Mouse (Mus musculus): ENCODE measurements around the gene Mab21l1. TPM values are rescaled to one million over a fixed set of nuclear protein-coding genes. Genes with fewer than 3 reads are reported as not detected.

Mab21l1 gene
- polyA plus RNA-seq, 1 experiment, result not detected

DNA sequence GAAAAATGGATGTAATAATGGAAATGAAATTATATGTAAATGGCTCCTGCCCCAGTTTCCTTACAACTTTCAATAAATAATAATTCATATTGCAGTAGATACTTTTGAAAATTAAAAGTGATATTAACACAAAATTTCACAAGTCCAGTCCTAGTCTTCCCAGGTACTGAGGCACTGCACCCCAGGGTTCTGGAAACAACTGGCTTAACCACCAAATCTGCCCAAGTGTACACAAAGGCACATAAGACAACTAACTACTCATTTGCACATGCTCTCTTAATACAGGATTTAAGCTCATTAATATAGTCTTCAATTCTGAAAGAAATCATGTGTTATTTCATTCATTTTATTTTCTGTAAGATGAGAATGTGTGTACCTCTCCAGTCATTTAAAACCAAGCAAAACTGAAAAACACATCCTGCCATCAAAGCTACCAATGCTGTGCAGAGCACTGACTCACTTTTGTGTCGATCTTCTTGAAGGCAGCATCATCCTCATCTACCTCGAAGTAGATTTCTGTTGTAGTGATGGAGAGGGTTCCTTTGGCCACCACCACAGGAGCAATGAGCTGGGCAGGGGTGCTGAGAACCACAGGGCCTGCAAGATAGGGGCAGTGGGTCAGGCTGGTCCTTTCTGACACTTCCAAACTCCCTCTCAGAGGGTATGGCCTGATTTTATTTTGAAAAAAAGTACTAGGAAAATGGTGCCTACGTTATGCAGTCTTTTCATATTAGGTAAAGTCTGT lies 3.8 kb downstream of the Mab21l1 start:
- H3K4me1 ChIP-seq (ENCODE audit: control insufficient read depth, insufficient read depth, low read length), result 0 out of 2 replicates have a peak, but pooled peaks cover 4% of the 10 kb centered on the region
- no peak overlapping the region for H3K27ac ChIP-seq (ENCODE audit: insufficient read depth, low read depth, low read length)
- TF ChIP-seq POLR2A (IDR thresholded peaks at IDR 0.05; ENCODE audit: borderline replicate concordance, low read depth, low read length) (no peak), CTCF (IDR thresholded peaks at IDR 0.05; ENCODE audit: low read depth, low read length) (no peak)
- no peak overlapping the region for H3K4me3 ChIP-seq (ENCODE audit: insufficient read depth, low read length)

DNA sequence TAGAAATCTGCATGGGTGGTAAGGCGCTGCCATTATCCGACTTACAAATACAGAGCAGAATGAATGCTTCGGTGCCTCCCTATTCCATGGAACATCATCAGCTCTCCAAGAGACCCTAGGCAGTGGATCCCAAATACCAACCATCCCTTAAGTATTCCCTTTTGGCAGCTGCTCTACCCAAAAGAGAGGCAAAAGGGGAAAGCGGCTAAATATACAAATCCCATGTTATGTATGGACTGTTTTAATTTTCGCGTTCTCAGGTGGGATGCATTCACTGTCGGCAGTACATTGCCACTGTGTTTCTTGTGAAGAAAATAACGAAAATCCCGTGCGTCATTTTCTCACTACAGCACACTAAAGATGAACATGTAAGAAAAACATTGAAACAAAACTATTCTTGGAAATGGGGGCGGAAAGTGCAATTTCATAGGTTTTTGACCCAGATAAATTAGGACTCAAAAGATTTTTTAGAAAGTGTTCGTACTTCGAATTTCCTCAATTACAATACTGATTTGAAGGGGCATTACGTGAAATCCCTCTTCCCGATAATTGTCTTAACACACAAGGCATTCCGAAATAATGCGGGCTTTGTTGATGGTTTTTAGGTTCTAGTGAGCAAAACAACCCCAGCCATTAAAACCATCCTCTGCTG lies 4.7 kb downstream of the Mab21l1 start:
- 0 out of 2 replicates have a peak, but pooled peaks cover 4% of the 10 kb centered on the region for H3K4me1 ChIP-seq (ENCODE audit: control insufficient read depth, insufficient read depth, low read length)
- TF ChIP-seq CTCF (IDR thresholded peaks at IDR 0.05; ENCODE audit: low read depth, low read length), result no peak
- TF ChIP-seq POLR2A (IDR thresholded peaks at IDR 0.05; ENCODE audit: borderline replicate concordance, low read depth, low read length), result no peak
- no peak overlapping the region for H3K27ac ChIP-seq (ENCODE audit: insufficient read depth, low read depth, low read length)
- H3K4me3 ChIP-seq (ENCODE audit: insufficient read depth, low read length), result peak overlapping the region; percentile 53

DNA sequence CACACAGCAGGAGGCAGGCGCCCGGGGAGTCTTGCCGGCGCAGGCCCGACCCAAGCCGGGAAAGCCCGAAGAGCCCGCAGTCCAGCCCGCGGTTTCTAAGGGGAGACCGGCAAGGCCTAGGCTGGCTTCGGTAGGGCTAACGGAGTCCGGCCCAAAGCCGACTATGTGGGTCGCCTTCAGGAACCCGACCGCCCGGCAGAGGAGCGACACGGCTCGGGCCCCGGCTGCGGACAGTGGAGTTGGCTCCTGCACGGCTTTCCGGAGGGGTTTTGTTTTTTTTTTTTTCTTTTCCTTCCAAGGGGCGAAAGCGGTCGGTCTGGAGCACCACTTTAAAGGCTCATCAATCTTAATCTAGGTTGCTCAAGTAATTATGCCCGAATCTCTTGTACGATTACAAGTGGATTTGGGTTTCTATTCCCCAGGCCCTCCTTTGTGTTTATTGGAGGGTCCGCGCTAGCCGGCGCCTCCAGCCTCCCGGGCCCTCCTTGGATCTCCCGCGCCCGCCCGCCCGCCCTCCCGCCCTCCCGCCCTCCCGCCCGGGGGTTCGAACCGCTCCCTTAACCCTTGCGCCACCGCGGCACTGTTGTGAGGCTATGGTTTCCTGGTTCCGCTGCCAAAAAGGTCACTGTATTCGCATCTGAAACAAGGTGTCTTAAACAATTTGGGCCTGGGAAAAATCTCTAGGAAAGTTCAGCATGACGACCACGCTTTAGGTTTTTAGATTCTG lies 5.3 kb downstream of the Mab21l1 start:
- peak overlapping the region; percentile 53 for H3K4me3 ChIP-seq (ENCODE audit: insufficient read depth, low read length)

DNA sequence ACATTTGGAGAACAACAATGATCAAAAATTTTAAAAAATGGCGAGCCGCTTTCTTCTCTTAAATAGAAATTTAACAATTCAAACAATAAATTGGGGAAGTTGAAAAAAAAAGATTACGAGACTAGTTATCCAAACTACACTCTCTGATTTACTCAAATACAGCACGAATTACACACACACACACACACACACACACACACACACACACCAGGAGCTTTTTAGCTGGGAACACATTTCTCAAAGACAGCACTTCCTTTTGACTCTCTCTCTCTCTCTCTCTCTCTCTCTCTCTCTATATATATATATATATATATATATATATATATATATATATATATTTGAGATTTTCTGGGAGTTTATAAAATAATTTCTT lies 5.9 kb downstream of the Mab21l1 start:
- Histone ChIP-seq H3K4me1 (ENCODE audit: control insufficient read depth, insufficient read depth, low read length) (0 out of 2 replicates have a peak, but pooled peaks cover under 1% of the 10 kb centered on the region), H3K4me3 (ENCODE audit: insufficient read depth, low read length) (peak overlapping the region; percentile 48), H3K27ac (ENCODE audit: insufficient read depth, low read depth, low read length) (no peak overlapping the region)
- TF ChIP-seq POLR2A (IDR thresholded peaks at IDR 0.05; ENCODE audit: borderline replicate concordance, low read depth, low read length) (no peak), CTCF (IDR thresholded peaks at IDR 0.05; ENCODE audit: low read depth, low read length) (no peak)

More for the DNA sequence above, 5.3 kb downstream of the Mab21l1 start:
- TF ChIP-seq POLR2A (IDR thresholded peaks at IDR 0.05; ENCODE audit: borderline replicate concordance, low read depth, low read length), result no peak
- TF ChIP-seq CTCF (IDR thresholded peaks at IDR 0.05; ENCODE audit: low read depth, low read length), result no peak
- 0 out of 2 replicates have a peak, but pooled peaks cover 4% of the 10 kb centered on the region for H3K4me1 ChIP-seq (ENCODE audit: control insufficient read depth, insufficient read depth, low read length)
- no peak overlapping the region for H3K27ac ChIP-seq (ENCODE audit: insufficient read depth, low read depth, low read length)

DNA sequence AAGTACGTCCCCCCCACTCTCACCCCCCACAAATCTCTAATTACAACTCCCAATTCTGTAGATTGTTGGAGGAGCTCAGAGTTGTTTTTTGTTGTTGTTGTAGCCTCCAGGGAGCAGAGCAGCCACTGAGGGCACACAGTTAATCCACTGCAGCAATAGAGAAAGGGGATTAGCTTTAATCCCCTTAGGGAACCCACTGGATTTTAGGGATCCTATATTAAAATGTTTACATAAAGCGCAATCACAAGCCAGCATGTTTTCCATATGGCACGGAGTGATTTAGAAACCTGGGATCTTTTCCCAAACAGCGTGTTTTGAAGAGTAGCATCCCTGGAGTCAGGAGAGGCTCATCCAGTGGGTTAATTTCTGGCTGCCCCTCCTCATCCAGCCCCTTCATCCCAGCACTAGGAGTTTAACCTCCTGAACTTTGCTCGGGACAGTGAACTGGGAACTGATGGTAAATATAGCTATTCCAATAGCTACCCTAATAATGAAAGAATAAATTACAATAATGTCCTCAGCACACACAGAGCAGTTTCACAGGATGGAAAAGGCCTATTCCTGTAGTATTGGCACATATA lies 6.4 kb downstream of the Mab21l1 start:
- TF ChIP-seq POLR2A (IDR thresholded peaks at IDR 0.05; ENCODE audit: borderline replicate concordance, low read depth, low read length) (no peak), CTCF (IDR thresholded peaks at IDR 0.05; ENCODE audit: low read depth, low read length) (no peak)
- Histone ChIP-seq H3K4me1 (ENCODE audit: control insufficient read depth, insufficient read depth, low read length) (no peaks in the 10 kb centered on the region), H3K27ac (ENCODE audit: insufficient read depth, low read depth, low read length) (no peak overlapping the region), H3K4me3 (ENCODE audit: insufficient read depth, low read length) (no peak overlapping the region)

DNA sequence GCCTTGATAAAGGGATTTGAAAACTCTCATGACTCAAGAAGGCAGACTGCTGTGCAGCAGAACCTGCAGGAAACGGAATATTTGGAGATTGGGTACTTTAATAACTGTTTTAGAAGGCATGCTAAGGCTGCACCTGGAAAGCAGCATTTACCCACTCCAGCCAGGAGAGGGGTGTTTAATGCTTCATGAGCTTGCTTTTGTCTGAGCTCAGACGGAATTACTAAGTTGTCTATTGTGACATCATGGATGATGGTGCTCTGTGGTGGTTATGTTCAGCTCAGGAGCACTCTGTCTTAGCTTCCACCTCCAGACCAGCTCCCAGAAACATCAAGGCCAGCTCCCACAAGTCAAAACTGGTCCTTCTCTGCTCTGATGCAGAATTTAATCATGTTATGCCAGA lies 7.5 kb downstream of the Mab21l1 start:
- Histone ChIP-seq H3K4me1 (ENCODE audit: control insufficient read depth, insufficient read depth, low read length) (no peaks in the 10 kb centered on the region), H3K4me3 (ENCODE audit: insufficient read depth, low read length) (no peak overlapping the region), H3K27ac (ENCODE audit: insufficient read depth, low read depth, low read length) (no peak overlapping the region)
- TF ChIP-seq POLR2A (IDR thresholded peaks at IDR 0.05; ENCODE audit: borderline replicate concordance, low read depth, low read length), result no peak
- TF ChIP-seq CTCF (IDR thresholded peaks at IDR 0.05; ENCODE audit: low read depth, low read length), result no peak

DNA sequence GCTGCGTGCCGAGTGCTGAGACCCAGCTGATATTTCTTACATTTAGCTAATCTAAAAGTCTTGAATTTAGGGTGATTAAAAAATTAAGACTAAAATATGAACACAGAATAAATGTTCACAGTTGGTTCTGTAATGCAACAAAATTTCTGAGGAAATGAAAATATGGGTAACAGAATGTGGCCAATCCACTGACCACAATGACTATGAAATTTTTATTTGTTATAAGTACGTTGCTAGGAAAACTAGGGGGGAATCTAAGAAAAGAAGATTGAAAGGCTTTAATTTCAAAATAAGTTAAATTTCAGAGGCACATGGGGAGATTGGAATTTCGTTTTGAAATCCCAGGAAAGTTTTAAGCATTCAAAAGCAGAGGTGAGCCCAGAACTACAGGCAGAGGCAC lies 8.3 kb downstream of the Mab21l1 start:
- no peak overlapping the region for H3K27ac ChIP-seq (ENCODE audit: insufficient read depth, low read depth, low read length)
- no peaks in the 10 kb centered on the region for H3K4me1 ChIP-seq (ENCODE audit: control insufficient read depth, insufficient read depth, low read length)
- H3K4me3 ChIP-seq (ENCODE audit: insufficient read depth, low read length), result no peak overlapping the region
- no peak for TF ChIP-seq CTCF (IDR thresholded peaks at IDR 0.05; ENCODE audit: low read depth, low read length)
- TF ChIP-seq POLR2A (IDR thresholded peaks at IDR 0.05; ENCODE audit: borderline replicate concordance, low read depth, low read length), result no peak

DNA sequence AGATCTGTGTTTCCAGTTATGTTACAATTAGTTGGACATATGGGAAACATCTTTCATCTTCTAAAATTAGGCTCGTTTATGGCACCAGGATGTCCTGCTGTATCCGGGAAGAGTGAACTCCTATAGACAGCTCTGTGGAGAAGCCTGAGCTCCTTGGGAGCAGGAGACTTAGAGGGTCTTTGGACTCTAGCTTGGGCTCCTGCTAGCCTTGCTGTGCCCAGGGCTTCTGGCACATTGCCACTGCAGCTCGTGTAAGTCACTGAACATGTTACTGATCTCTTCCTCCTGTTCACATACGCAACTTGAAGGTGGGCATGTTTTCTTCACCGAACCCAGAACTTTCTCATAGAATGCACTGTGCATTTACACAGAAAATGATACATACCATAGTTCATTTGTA lies 9.9 kb downstream of the Mab21l1 start:
- H3K4me1 ChIP-seq (ENCODE audit: control insufficient read depth, insufficient read depth, low read length), result no peaks in the 10 kb centered on the region
- no peak overlapping the region for H3K4me3 ChIP-seq (ENCODE audit: insufficient read depth, low read length)
- TF ChIP-seq CTCF (IDR thresholded peaks at IDR 0.05; ENCODE audit: low read depth, low read length), result no peak
- no peak for TF ChIP-seq POLR2A (IDR thresholded peaks at IDR 0.05; ENCODE audit: borderline replicate concordance, low read depth, low read length)
- H3K27ac ChIP-seq (ENCODE audit: insufficient read depth, low read depth, low read length), result no peak overlapping the region

DNA sequence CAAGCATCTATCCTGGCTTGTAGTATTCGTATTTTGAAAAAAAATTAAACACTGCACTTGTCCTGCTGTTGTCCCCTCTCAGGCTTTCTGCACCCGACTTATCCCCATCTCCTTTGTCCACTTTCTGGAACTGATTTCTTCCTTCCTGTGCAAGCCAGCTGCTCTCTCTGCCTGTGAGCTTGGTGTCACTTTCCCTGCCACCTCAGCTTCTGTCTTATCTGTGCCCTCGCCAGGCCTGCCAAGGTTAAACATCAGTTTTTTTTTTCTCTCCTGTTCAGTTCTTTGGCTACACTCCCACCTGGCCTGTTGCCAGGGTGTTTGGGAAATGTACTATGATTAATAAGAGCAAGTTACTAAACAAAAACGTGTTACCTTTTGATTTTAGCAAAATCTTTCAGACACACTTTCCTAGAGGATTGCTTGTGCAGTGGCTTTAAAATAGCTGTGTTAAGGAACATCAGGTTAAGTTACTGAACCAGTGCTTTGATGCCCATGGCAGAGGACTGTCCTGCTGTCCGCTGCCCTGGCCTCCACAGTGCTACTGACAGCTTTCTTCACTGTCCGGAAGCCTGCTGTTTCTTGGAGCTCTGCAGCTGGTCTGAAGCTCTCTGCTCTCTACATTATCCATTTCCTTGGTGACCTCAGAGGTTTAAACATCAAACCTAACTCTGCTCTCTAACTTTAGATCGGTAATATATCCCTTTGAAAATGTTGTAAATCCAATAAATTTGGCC lies 11.7 kb downstream of the Mab21l1 start:
- no peaks in the 10 kb centered on the region for H3K4me1 ChIP-seq (ENCODE audit: control insufficient read depth, insufficient read depth, low read length)
- no peak for TF ChIP-seq CTCF (IDR thresholded peaks at IDR 0.05; ENCODE audit: low read depth, low read length)
- no peak for TF ChIP-seq POLR2A (IDR thresholded peaks at IDR 0.05; ENCODE audit: borderline replicate concordance, low read depth, low read length)
- H3K27ac ChIP-seq (ENCODE audit: insufficient read depth, low read depth, low read length), result no peak overlapping the region
- no peak overlapping the region for H3K4me3 ChIP-seq (ENCODE audit: insufficient read depth, low read length)
